Mouse (Mus musculus) adrenal gland, postnatal 36 days (tissue): ENCODE data around the gene Stk38. TPM values are rescaled to one million over a fixed set of nuclear protein-coding genes. Genes with fewer than 3 reads are reported as not detected.

ENCODE experiments used
- DNase-seq, 2 experiments: peaks; one replicate each; pipeline ENCODE4 v3.0.0; 2021; ENCODE audit warnings: mixed read lengths in 1 of 2
- total RNA-seq, 2 experiments: library from RNA; stranded (reverse); gene quantifications; 2 replicates each; pipeline ENCODE4 v1.2.3; 2021

The Stk38 gene
- total RNA-seq, 2 experiments from 2014 or later, result 53.4 to 55.9 TPM

GRCm38 (mm10) chr17:28954416-28954815 lies 53.4 kb downstream of the Stk38 start:
- DNase-seq, result no peak

- DNase-seq, result no peak
Observed at GRCm38 (mm10) chr17:28953251-28953650, 54.5 kb downstream of the Stk38 start.

- DNase-seq, result peak; percentile 95 to 97
Observed at GRCm38 (mm10) chr17:28951831-28952799, 55.7 kb downstream of the Stk38 start, which contains the start of gene Kctd20. Gene Kctd20 (plus strand): TSS chr17:28951950.

- DNase-seq, result no peak
Observed at GRCm38 (mm10) chr17:28950751-28951150, 57.0 kb downstream of the Stk38 start.

- DNase-seq, result peak; percentile 56 to 70
Observed at GRCm38 (mm10) chr17:28948661-28949060, 59.1 kb downstream of the Stk38 start.

GRCm38 (mm10) chr17:28947011-28947939 lies 60.5 kb downstream of the Stk38 start:
- no peak for DNase-seq

GRCm38 (mm10) chr17:28944481-28944880 lies 63.3 kb downstream of the Stk38 start:
- DNase-seq, result no peak

GRCm38 (mm10) chr17:28943740-28944139 lies 64.1 kb downstream of the Stk38 start, which contains the start of gene Pxt1:
Gene Pxt1 (minus strand): TSS chr17:28943840.
- no peak for DNase-seq

GRCm38 (mm10) chr17:28942101-28942500 lies 65.7 kb downstream of the Stk38 start:
- no peak for DNase-seq

GRCm38 (mm10) chr17:28940776-28941555 lies 66.8 kb downstream of the Stk38 start:
- no peak for DNase-seq

- DNase-seq, result peak; percentile 50 to 72
Observed at GRCm38 (mm10) chr17:28936622-28937345, 71.0 kb downstream of the Stk38 start.

GRCm38 (mm10) chr17:28936133-28936532 lies 71.7 kb downstream of the Stk38 start:
- no peak for DNase-seq

- no peak for DNase-seq
Observed at GRCm38 (mm10) chr17:28934120-28934916, 73.5 kb downstream of the Stk38 start.

- DNase-seq, result no peak
Observed at GRCm38 (mm10) chr17:28932274-28932673, 75.5 kb downstream of the Stk38 start.

GRCm38 (mm10) chr17:28931436-28932211 lies 76.2 kb downstream of the Stk38 start:
- peak in 1 of 2 experiments; percentile 25 for DNase-seq

GRCm38 (mm10) chr17:28930392-28931074 lies 77.3 kb downstream of the Stk38 start:
- peak; percentile 92 to 93 for DNase-seq

GRCm38 (mm10) chr17:28929369-28929768 lies 78.4 kb downstream of the Stk38 start:
- no peak for DNase-seq

- no peak for DNase-seq
Observed at GRCm38 (mm10) chr17:28928004-28928403, 79.8 kb downstream of the Stk38 start.
